Mouse (Mus musculus) ES-CJ7 (cell line): ENCODE measurements around the gene Dscaml1.

Source experiments
- DNase-seq: peaks from one replicate; pipeline ENCODE4 v3.0.0; 2011; ENCODE audit warnings: low read depth, low spot score

Dscaml1 gene

GRCm38 (mm10) chr9:45632520-45632919 lies 206.1 kb downstream of the Dscaml1 start:
- DNase-seq: no peak

GRCm38 (mm10) chr9:45633036-45633435 lies 206.6 kb downstream of the Dscaml1 start:
- no peak for DNase-seq

GRCm38 (mm10) chr9:45634978-45635377 lies 208.6 kb downstream of the Dscaml1 start:
- DNase-seq: no peak

GRCm38 (mm10) chr9:45637346-45637745 lies 210.9 kb downstream of the Dscaml1 start:
- DNase-seq: no peak

GRCm38 (mm10) chr9:45638184-45638917 lies 211.9 kb downstream of the Dscaml1 start:
- DNase-seq: no peak

GRCm38 (mm10) chr9:45644833-45645388 lies 218.5 kb downstream of the Dscaml1 start:
- DNase-seq: no peak

GRCm38 (mm10) chr9:45645526-45645925 lies 219.1 kb downstream of the Dscaml1 start:
- DNase-seq: no peak

GRCm38 (mm10) chr9:45651078-45651809 lies 224.8 kb downstream of the Dscaml1 start:
- DNase-seq: no peak

GRCm38 (mm10) chr9:45651810-45652177 lies 225.4 kb downstream of the Dscaml1 start:
- DNase-seq: no peak

- DNase-seq: no peak
Measured at GRCm38 (mm10) chr9:45657172-45658062, 231.0 kb downstream of the Dscaml1 start.

- DNase-seq: no peak
Measured at GRCm38 (mm10) chr9:45660191-45660590, 233.8 kb downstream of the Dscaml1 start.

GRCm38 (mm10) chr9:45662471-45662870 lies 236.0 kb downstream of the Dscaml1 start:
- no peak for DNase-seq

GRCm38 (mm10) chr9:45663386-45664315 lies 237.2 kb downstream of the Dscaml1 start:
- no peak for DNase-seq

- DNase-seq: no peak
Measured at GRCm38 (mm10) chr9:45664326-45664725, 237.9 kb downstream of the Dscaml1 start.

GRCm38 (mm10) chr9:45664871-45665394 lies 238.5 kb downstream of the Dscaml1 start:
- no peak for DNase-seq

GRCm38 (mm10) chr9:45675931-45676330 lies 249.5 kb downstream of the Dscaml1 start:
- DNase-seq: no peak

- DNase-seq: peak; percentile 10
Measured at GRCm38 (mm10) chr9:45676578-45676977, 250.2 kb downstream of the Dscaml1 start.

GRCm38 (mm10) chr9:45677236-45677781 lies 250.9 kb downstream of the Dscaml1 start:
- DNase-seq: no peak

- no peak for DNase-seq
Measured at GRCm38 (mm10) chr9:45677952-45678663, 251.7 kb downstream of the Dscaml1 start.

- no peak for DNase-seq
Measured at GRCm38 (mm10) chr9:45678664-45679026, 252.2 kb downstream of the Dscaml1 start.
